Mouse (Mus musculus) limb, embryonic 14.5 days (tissue): Measurements from ENCODE around the gene Pcgf6. TPM values are rescaled to one million over a fixed set of nuclear protein-coding genes. Genes with fewer than 3 reads are reported as not detected.

Experiments
- ATAC-seq: fragments of 200-750 bp; cut with Nextera tagmentation; 2 replicates; pipeline ENCODE4 v1.8.0; 2017; ENCODE audit warnings: low read depth, moderate number of reproducible peaks, moderate TSS enrichment; ENCODE audit not compliant: low FRiP score
- DNase-seq: peaks from one replicate; pipeline ENCODE4 v3.0.0-alpha.2; 2015; ENCODE audit warnings: low spot score
- H3K27ac ChIP-seq: fragments of 300-500 bp; sonication (generic); replicated peaks from 2 replicates; pipeline ENCODE4 v1.5.1; 2014; ENCODE audit warnings: low read depth, mild to moderate bottlenecking, low read length, moderate library complexity, mixed read lengths
- H3K27me3 ChIP-seq: fragments of 300-500 bp; sonication (generic); 2 replicates; pipeline ENCODE4 v1.6.1; 2014; ENCODE audit warnings: low read length, mixed read lengths; ENCODE audit not compliant: control insufficient read depth, insufficient read depth
- H3K36me3 ChIP-seq: fragments of 300-500 bp; sonication (generic); 2 replicates; pipeline ENCODE4 v1.6.1; 2014; ENCODE audit warnings: mild to moderate bottlenecking, low read length, moderate library complexity, mixed read lengths; ENCODE audit not compliant: control insufficient read depth, insufficient read depth
- H3K4me1 ChIP-seq: fragments of 300-500 bp; sonication (generic); 2 replicates; pipeline ENCODE4 v1.6.1; 2014; ENCODE audit warnings: antibody characterized with exemption, low read length, mixed read lengths; ENCODE audit not compliant: control insufficient read depth, insufficient read depth
- H3K4me2 ChIP-seq: fragments of 300-500 bp; sonication (generic); replicated peaks from 2 replicates; pipeline ENCODE4 v1.6.1; 2014; ENCODE audit warnings: low read depth, mild to moderate bottlenecking, low read length, moderate library complexity; ENCODE audit not compliant: severe bottlenecking
- H3K4me3 ChIP-seq: fragments of 300-500 bp; sonication (generic); replicated peaks from 2 replicates; pipeline ENCODE4 v1.5.1; 2014; ENCODE audit warnings: low read length
- H3K9ac ChIP-seq: fragments of 300-500 bp; sonication (generic); 2 replicates; pipeline ENCODE4 v1.6.1; 2014; ENCODE audit warnings: mild to moderate bottlenecking, low read depth, low read length, moderate library complexity; ENCODE audit not compliant: severe bottlenecking
- H3K9me3 ChIP-seq: fragments of 300-500 bp; sonication (generic); 2 replicates; pipeline ENCODE4 v1.6.1; 2016; ENCODE audit warnings: low read length; ENCODE audit not compliant: control insufficient read depth
- POLR2A ChIP-seq: fragments of 200-500 bp; IDR thresholded peaks from 2 replicates; pipeline ENCODE4 v1.8.0; 2012; ENCODE audit warnings: inconsistent platforms, mild to moderate bottlenecking, moderate library complexity, borderline replicate concordance; ENCODE audit not compliant: insufficient read depth, insufficient read length; ENCODE audit errors: extremely low read depth
- WGBS: fragments of 180-500 bp; shearing (Covaris S2); extraction: QIAGEN DNeasy Blood & Tissue Kit; methylation state at CpG from one replicate; pipeline ENCODE4 v1.1.7; 2014; 5-methylcytosine and 5-hydroxymethylcytosine counted together
- polyA plus RNA-seq, 2 experiments: library from polyadenylated mRNA; depleted of rRNA in 1 of 2; stranded (reverse) in 1 of 2; unstranded in 1 of 2; fragments of >200 nt; fragmentation: Nextera tagmentation in 1 of 2; extraction: Ambion mirVana in 1 of 2; gene quantifications; 2 replicates each; pipeline versions ENCODE4 v1.2.1 to v1.2.3; 2012 to 2014

Pcgf6 gene
- polyA plus RNA-seq, 2 experiments: 17.7 to 30.5 TPM

GRCm38 (mm10) chr19:46989479-46990152, 61.1 kb downstream of the Pcgf6 start:
- no peak overlapping the region for H3K9ac ChIP-seq
- no peak overlapping the region for H3K4me3 ChIP-seq
- H3K36me3 ChIP-seq: no peaks in the 10 kb centered on the region
- no peak overlapping the region for H3K4me2 ChIP-seq
- H3K4me1 ChIP-seq: no peaks in the 10 kb centered on the region
- H3K27me3 ChIP-seq: no peaks in the 10 kb centered on the region
- DNase-seq: no peak
- no peaks in the 10 kb centered on the region for H3K9me3 ChIP-seq
- ATAC-seq: no peak
- no peak for TF ChIP-seq POLR2A
- WGBS: 59% methylated on average over 20 of the region's 20 CpGs
- H3K27ac ChIP-seq: no peak overlapping the region

- Histone ChIP-seq H3K4me3 (no peak overlapping the region), H3K9ac (no peak overlapping the region), H3K4me1 (peaks cover 3% of the 10 kb centered on the region; the same call in 1 of the 2 replicates), H3K27me3 (no peaks in the 10 kb centered on the region), H3K4me2 (no peak overlapping the region), H3K36me3 (no peaks in the 10 kb centered on the region), H3K27ac (no peak overlapping the region), H3K9me3 (no peaks in the 10 kb centered on the region)
- WGBS: 59% methylated on average over 16 of the region's 16 CpGs
- no peak for ATAC-seq
- no peak for TF ChIP-seq POLR2A
- no peak for DNase-seq
Observed at GRCm38 (mm10) chr19:46988231-46989087, 62.2 kb downstream of the Pcgf6 start.

GRCm38 (mm10) chr19:46987646-46988045, 63.1 kb downstream of the Pcgf6 start:
- no peak for ATAC-seq
- H3K36me3 ChIP-seq: no peaks in the 10 kb centered on the region
- no peak for TF ChIP-seq POLR2A
- H3K4me2 ChIP-seq: no peak overlapping the region
- no peak overlapping the region for H3K27ac ChIP-seq
- no peak for DNase-seq
- H3K9ac ChIP-seq: no peak overlapping the region
- 73% methylated on average over 6 of the region's 6 CpGs for WGBS
- no peaks in the 10 kb centered on the region for H3K9me3 ChIP-seq
- no peak overlapping the region for H3K4me3 ChIP-seq
- no peaks in the 10 kb centered on the region for H3K27me3 ChIP-seq
- H3K4me1 ChIP-seq: peaks cover 5% of the 10 kb centered on the region; the same call in 1 of the 2 replicates

GRCm38 (mm10) chr19:46984726-46985622, 65.7 kb downstream of the Pcgf6 start:
- H3K36me3 ChIP-seq: no peaks in the 10 kb centered on the region
- no peak for ATAC-seq
- TF ChIP-seq POLR2A: no peak
- no peak overlapping the region for H3K4me2 ChIP-seq
- H3K9ac ChIP-seq: no peak overlapping the region
- H3K9me3 ChIP-seq: no peaks in the 10 kb centered on the region
- H3K27ac ChIP-seq: no peak overlapping the region
- DNase-seq: no peak
- WGBS: 82% methylated on average over 13 of the region's 13 CpGs
- no peak overlapping the region for H3K4me3 ChIP-seq
- H3K4me1 ChIP-seq: peaks cover 5% of the 10 kb centered on the region; the same call in 1 of the 2 replicates
- no peaks in the 10 kb centered on the region for H3K27me3 ChIP-seq

- TF ChIP-seq POLR2A: no peak
- 42% methylated on average over 11 of the region's 11 CpGs for WGBS
- no peak overlapping the region for H3K27ac ChIP-seq
- ATAC-seq (no peak), DNase-seq (no peak)
- no peaks in the 10 kb centered on the region for H3K9me3 ChIP-seq
- H3K36me3 ChIP-seq: no peaks in the 10 kb centered on the region
- H3K4me2 ChIP-seq: no peak overlapping the region
- H3K9ac ChIP-seq: no peak overlapping the region
- H3K4me1 ChIP-seq: peaks cover 5% of the 10 kb centered on the region; the same call in 1 of the 2 replicates
- H3K4me3 ChIP-seq: no peak overlapping the region
- no peaks in the 10 kb centered on the region for H3K27me3 ChIP-seq
Observed at GRCm38 (mm10) chr19:46983966-46984380, 66.7 kb downstream of the Pcgf6 start.

Other genes with a start within 250 kb of the Pcgf6 start
- 1.2 and 1.3 TPM in 2 replicates for gene Ina, start 36.2 kb downstream of the Pcgf6 start, polyA plus RNA-seq (2012; rRNA removed)
- gene Ina, start 36.2 kb downstream of the Pcgf6 start, polyA plus RNA-seq (2014; fragmentation: Nextera tagmentation; extraction: Ambion mirVana): 0.40 and 0.48 TPM in 2 replicates
- 28.2 and 32.9 TPM in 2 replicates for gene Nt5c2, start 35.8 kb downstream of the Pcgf6 start, polyA plus RNA-seq (2012; rRNA removed)
- gene Nt5c2, start 35.8 kb downstream of the Pcgf6 start, polyA plus RNA-seq (2014; fragmentation: Nextera tagmentation; extraction: Ambion mirVana): 67.1 and 68.7 TPM in 2 replicates
- 8.1 and 8.7 TPM in 2 replicates for gene Taf5, start 16.8 kb upstream of the Pcgf6 start, polyA plus RNA-seq (2012; rRNA removed)
- 7.9 and 8.8 TPM in 2 replicates for gene Taf5, start 16.8 kb upstream of the Pcgf6 start, polyA plus RNA-seq (2014; fragmentation: Nextera tagmentation; extraction: Ambion mirVana)
- gene Usmg5, start 39.7 kb upstream of the Pcgf6 start, polyA plus RNA-seq (2012; rRNA removed): 498 and 671 TPM in 2 replicates
- gene Usmg5, start 39.7 kb upstream of the Pcgf6 start, polyA plus RNA-seq (2014; fragmentation: Nextera tagmentation; extraction: Ambion mirVana): 1,023 and 1,208 TPM in 2 replicates
- gene Pdcd11, start 39.9 kb upstream of the Pcgf6 start, polyA plus RNA-seq (2012; rRNA removed): 18.0 and 20.8 TPM in 2 replicates
- gene Pdcd11, start 39.9 kb upstream of the Pcgf6 start, polyA plus RNA-seq (2014; fragmentation: Nextera tagmentation; extraction: Ambion mirVana): 11.0 and 11.1 TPM in 2 replicates
- gene Calhm2, start 87.4 kb upstream of the Pcgf6 start, polyA plus RNA-seq (2012; rRNA removed): 11.4 and 13.9 TPM in 2 replicates
- gene Calhm2, start 87.4 kb upstream of the Pcgf6 start, polyA plus RNA-seq (2014; fragmentation: Nextera tagmentation; extraction: Ambion mirVana): 4.7 and 5.2 TPM in 2 replicates
- gene Calhm1, start 93.3 kb upstream of the Pcgf6 start, polyA plus RNA-seq (2012; rRNA removed): not detected in 2 replicates
- gene Calhm1, start 93.3 kb upstream of the Pcgf6 start, polyA plus RNA-seq (2014; fragmentation: Nextera tagmentation; extraction: Ambion mirVana): not detected in 2 replicates
- not detected in 2 replicates for gene Calhm3, start 106.9 kb upstream of the Pcgf6 start, polyA plus RNA-seq (2012; rRNA removed)
- gene Calhm3, start 106.9 kb upstream of the Pcgf6 start, polyA plus RNA-seq (2014; fragmentation: Nextera tagmentation; extraction: Ambion mirVana): not detected in 2 replicates
- 10.3 and 11.9 TPM in 2 replicates for gene Neurl1a, start 127.9 kb upstream of the Pcgf6 start, polyA plus RNA-seq (2012; rRNA removed)
- gene Neurl1a, start 127.9 kb upstream of the Pcgf6 start, polyA plus RNA-seq (2014; fragmentation: Nextera tagmentation; extraction: Ambion mirVana): 6.6 and 8.0 TPM in 2 replicates